Mouse (Mus musculus): ENCODE data around the gene Gm20837. TPM values are rescaled to one million over a fixed set of nuclear protein-coding genes. Genes with fewer than 3 reads are reported as not detected.
"Not testable (repeated sequence)": the region's sequence is repeated elsewhere in the genome, so short reads cannot be mapped to it uniquely, and the experiment has no call there.

Gm20837 gene
- not detected in 2 replicates for polyA plus RNA-seq (2012; rRNA removed)

DNA sequence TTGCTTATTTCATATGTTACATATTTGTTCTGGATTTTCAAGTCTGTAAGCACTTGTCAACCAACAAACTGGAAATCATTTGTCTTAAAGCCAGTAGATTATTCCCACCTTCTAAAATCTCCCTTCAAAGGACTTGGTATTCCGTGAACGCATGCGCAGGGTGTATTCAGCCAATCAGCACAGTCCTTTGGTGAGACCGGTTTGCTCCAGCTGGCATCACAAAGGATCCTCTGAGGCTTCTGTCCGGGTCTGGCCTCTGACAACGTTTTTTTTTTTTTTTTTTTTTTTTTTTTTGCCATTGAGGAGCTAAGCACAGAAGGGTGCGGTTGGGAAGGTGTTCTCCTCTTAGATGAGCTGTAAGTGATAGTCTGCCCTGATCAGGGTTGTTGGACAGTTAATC is at the start of gene Gm20837:
Gene Gm20837, plus strand, starts transcription at position 301 of the 400 bp plus-strand sequence.
- H3K4me3 ChIP-seq (replicated peaks; ENCODE audit: insufficient read depth, low read depth, low read length); H3K27ac ChIP-seq (ENCODE audit: insufficient read depth, low read length); H3K27me3 ChIP-seq (ENCODE audit: control insufficient read depth, insufficient read depth, low read length); DNase-seq; H3K4me1 ChIP-seq (ENCODE audit: control insufficient read depth, insufficient read depth, low read length): not testable (repeated sequence)
- whole genome bisulfite sequencing, result no CpG with 5 or more reads among the region's 7 CpGs
